Mouse (Mus musculus) lung, embryonic 15.5 days (tissue): ENCODE data around the gene Vps8. TPM values are rescaled to one million over a fixed set of nuclear protein-coding genes. Genes with fewer than 3 reads are reported as not detected.

Experiments
- ATAC-seq: fragments of 200-750 bp; cut with Nextera tagmentation; 2 replicates; pipeline ENCODE4 v1.8.0; 2017; ENCODE audit warnings: moderate number of reproducible peaks, borderline replicate concordance; ENCODE audit not compliant: low FRiP score, low TSS enrichment; ENCODE audit errors: extremely low read depth
- H3K27ac ChIP-seq: fragments of 300-500 bp; sonication (generic); 2 replicates; pipeline ENCODE4 v1.5.1; 2015; ENCODE audit warnings: moderate library complexity, mild to moderate bottlenecking, inconsistent platforms
- H3K27me3 ChIP-seq: fragments of 300-500 bp; sonication (generic); 2 replicates; pipeline ENCODE4 v1.6.1; 2015; ENCODE audit warnings: inconsistent platforms
- H3K36me3 ChIP-seq: fragments of 300-500 bp; sonication (generic); 2 replicates; pipeline ENCODE4 v1.6.1; 2015; ENCODE audit warnings: inconsistent platforms
- H3K4me1 ChIP-seq: fragments of 300-500 bp; sonication (generic); 2 replicates; pipeline ENCODE4 v1.6.1; 2015; ENCODE audit warnings: inconsistent platforms
- H3K4me2 ChIP-seq: fragments of 300-500 bp; sonication (generic); 2 replicates; pipeline ENCODE4 v1.6.1; 2015; ENCODE audit warnings: inconsistent platforms, mild to moderate bottlenecking, moderate library complexity
- H3K4me3 ChIP-seq: fragments of 300-500 bp; sonication (generic); 2 replicates; pipeline ENCODE4 v1.5.1; 2015; ENCODE audit warnings: mild to moderate bottlenecking, inconsistent platforms
- H3K9ac ChIP-seq: fragments of 300-500 bp; sonication (generic); 2 replicates; pipeline ENCODE4 v1.6.1; 2015; ENCODE audit warnings: inconsistent platforms
- H3K9me3 ChIP-seq: fragments of 300-500 bp; sonication (generic); 2 replicates; pipeline ENCODE4 v1.6.1; 2016; ENCODE audit warnings: inconsistent platforms
- WGBS: fragments of 180-500 bp; shearing (Covaris S2); methylation state at CpG from one replicate; pipeline ENCODE4 v1.1.7; 2015; 5-methylcytosine and 5-hydroxymethylcytosine counted together
- polyA plus RNA-seq: library from polyadenylated mRNA; unstranded; fragments of >200 nt; fragmentation: Nextera tagmentation; extraction: Ambion mirVana; gene quantifications from 2 replicates; pipeline ENCODE4 v1.2.1, GENCODE M21; 2015

Gene Vps8
- polyA plus RNA-seq, 1 experiment from 2014 or later, result 14.3 TPM

DNA sequence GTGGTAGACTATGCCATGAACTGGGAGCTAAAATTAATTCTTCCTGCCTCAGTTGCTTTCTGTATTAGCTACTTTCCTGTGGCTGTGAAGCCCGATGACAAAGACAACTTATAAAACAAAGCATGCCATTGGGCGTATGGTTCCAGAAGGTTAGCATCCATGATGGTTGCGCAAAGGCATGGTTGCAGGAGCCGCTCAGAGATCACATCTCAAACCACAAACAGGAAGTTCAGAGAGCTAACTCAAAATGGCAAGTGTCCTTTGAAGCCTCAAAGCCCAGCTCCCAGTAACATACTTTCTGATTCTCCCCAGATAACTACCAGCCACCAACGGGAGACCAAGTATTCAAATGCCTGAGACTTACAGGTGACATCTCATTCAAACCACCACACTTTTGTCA is 266.2 kb downstream of the Vps8 start:
- Histone ChIP-seq H3K27me3 (no peaks in the 10 kb centered on the region), H3K36me3 (no peaks in the 10 kb centered on the region), H3K4me2 (no peak overlapping the region), H3K4me3 (no peak overlapping the region), H3K4me1 (peaks cover 13% of the 10 kb centered on the region), H3K27ac (no peak overlapping the region), H3K9me3 (no peaks in the 10 kb centered on the region), H3K9ac (no peak overlapping the region)
- 84% methylated on average over 5 of the region's 5 CpGs for WGBS
- no peak for ATAC-seq

DNA sequence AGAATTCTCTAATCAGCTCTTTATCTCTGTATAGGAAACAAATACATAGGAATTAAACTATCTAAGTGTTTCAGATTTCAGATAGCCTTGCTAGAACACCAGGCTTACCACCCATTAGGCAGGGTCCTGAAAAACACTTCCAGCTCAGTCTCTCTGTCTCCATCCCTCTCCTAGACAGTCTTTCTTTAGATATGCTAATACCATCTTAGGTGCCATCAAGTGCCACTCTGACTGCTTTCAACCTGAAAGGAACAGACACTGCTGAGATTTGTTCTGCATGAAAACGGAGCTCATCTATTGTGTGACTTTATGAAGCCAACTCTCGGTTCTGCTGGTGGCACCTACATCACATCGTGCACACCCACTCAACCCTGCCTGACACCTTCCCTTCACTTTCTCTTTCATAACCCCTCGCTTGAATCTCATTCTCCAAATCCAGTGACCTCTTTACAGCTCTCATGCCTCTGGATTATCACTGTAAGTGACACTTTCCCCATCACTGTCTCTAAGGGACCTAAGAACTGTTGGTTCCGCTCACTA is 267.4 kb downstream of the Vps8 start:
- 53% methylated on average over 5 of the region's 5 CpGs for WGBS
- ATAC-seq, result no peak
- H3K9ac ChIP-seq, result no peak overlapping the region
- H3K27me3 ChIP-seq, result no peaks in the 10 kb centered on the region
- H3K4me3 ChIP-seq, result no peak overlapping the region
- no peaks in the 10 kb centered on the region for H3K36me3 ChIP-seq
- no peaks in the 10 kb centered on the region for H3K9me3 ChIP-seq
- no peak overlapping the region for H3K27ac ChIP-seq
- no peak overlapping the region for H3K4me2 ChIP-seq
- peaks cover 15% of the 10 kb centered on the region for H3K4me1 ChIP-seq

DNA sequence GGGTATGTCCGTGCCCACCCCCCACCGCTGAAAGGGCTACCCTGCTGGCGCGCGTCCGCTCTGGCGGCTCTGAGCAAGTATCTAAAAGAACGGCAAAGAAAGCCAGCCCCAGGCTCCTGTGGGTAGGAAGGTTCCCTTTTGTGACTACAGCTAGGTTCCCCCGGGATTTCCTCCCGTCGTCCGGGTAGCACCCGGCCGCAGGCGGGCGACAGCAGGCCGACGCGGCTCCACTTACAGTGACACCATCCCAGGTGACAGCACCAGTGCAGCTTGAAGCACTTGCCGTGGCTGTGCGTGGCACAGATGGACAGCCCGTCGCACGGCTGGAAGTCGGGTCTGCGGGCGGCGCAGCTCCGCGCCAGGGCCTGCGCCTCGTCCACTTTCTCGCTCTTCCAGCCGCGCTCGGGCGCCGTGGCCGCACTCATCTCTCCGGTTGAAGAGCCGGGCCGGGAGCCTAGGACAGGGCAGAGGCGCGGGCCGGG is 271.1 kb downstream of the Vps8 start:
- Histone ChIP-seq H3K36me3 (no peaks in the 10 kb centered on the region), H3K4me3 (peak overlapping the region; percentile 84), H3K27ac (peak overlapping the region; percentile 84), H3K27me3 (no peaks in the 10 kb centered on the region), H3K9me3 (no peaks in the 10 kb centered on the region), H3K4me1 (peaks cover 19% of the 10 kb centered on the region), H3K4me2 (peak overlapping the region; percentile 81), H3K9ac (peak overlapping the region; percentile 90)
- peak; percentile 73 for ATAC-seq
- WGBS, result 2% methylated on average over 45 of the region's 45 CpGs

Other genes with a start within 250 kb of the Vps8 start
- 28.4 and 29.8 TPM in 2 replicates for gene Ephb3, start 218.4 kb upstream of the Vps8 start, polyA plus RNA-seq